Comparison of ENCODE assay signal across 8 mouse cellular contexts in the genomic region with DNA sequence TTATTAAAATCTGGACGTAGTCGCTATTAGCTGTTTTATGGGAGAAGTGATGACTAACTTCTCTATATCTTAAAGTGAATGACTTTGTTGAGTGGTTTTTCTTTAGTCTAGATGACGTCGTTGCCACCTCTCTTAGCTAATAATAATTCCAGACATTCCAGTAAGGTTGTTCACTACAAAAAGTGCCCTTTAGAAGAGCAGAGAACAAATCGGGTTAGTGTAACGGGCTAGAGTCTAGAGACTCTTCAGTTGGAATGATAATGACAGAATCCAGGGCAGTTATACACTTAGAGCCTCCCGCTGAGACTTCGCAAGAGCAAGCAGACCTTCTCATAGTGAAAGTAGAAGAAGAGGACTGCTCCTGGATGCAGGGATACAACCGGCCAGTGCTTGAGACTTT. TPM values are rescaled to one million over a fixed set of nuclear protein-coding genes. Genes with fewer than 3 reads are reported as not detected.
DNase-seq lines count a peak whose midpoint lies in the region; ATAC-seq and TF ChIP-seq lines count a peak whose summit lies in the region.

No protein-coding gene starts in this region.

- peak overlapping the region; percentile 20; the same call in 1 of the 2 replicates for H3K9ac ChIP-seq in hindbrain, embryonic 12.5 days

- H3K27ac ChIP-seq in heart, embryonic 10.5 days, result peak overlapping the region; percentile 89
- no peak overlapping the region for H3K27ac ChIP-seq in hindbrain, embryonic 12.5 days
- H3K27ac ChIP-seq in macrophage, result peak overlapping the region; percentile 54

- H3K4me1 ChIP-seq in heart, embryonic 10.5 days, result peaks cover 23% of the 10 kb centered on the region
- H3K4me1 ChIP-seq in hindbrain, embryonic 12.5 days, result peaks cover 23% of the 10 kb centered on the region

- in situ Hi-C loops in Patski (cut with MboI; ENCODE audit: low pct_unique_long_range_greater_than_20kb), result no loop called here

- H3K79me2 ChIP-seq in macrophage (ENCODE audit: inconsistent target), result peaks cover 25% of the 10 kb centered on the region

- no peak for TF ChIP-seq CTCF in Patski (IDR thresholded peaks at IDR 0.05)

- intact Hi-C loops in heart, postnatal 14 days (cut with DNase I), result loop anchor here (2.0 kb wide), 2 partner anchors 26 to 64 kb away; a partner anchor contains a TSS

- no peak for DNase-seq in heart, embryonic 10.5 days (ENCODE audit: low spot score)
- DNase-seq in heart, postnatal 14 days, result no peak
- DNase-seq in Patski (ENCODE audit: low read depth, low spot score), result peak; percentile 39
- no peak for DNase-seq in adrenal gland, postnatal 10 days

- POLR2A ChIA-PET in Patski (lab: Charles Lee), result interaction anchor here (1.3 to 3.4 kb wide), 3 partner anchors 15 to 27 kb away, joined by 3 to 16 read pairs (median 6); a partner anchor contains a TSS

- no peaks in the 10 kb centered on the region for H3K9me3 ChIP-seq in heart, embryonic 10.5 days
- H3K9me3 ChIP-seq in hindbrain, embryonic 12.5 days (replicated peaks), result no peaks in the 10 kb centered on the region

- H3K36me3 ChIP-seq in heart, embryonic 10.5 days, result peaks cover 26% of the 10 kb centered on the region
- H3K36me3 ChIP-seq in hindbrain, embryonic 12.5 days, result peaks cover 18% of the 10 kb centered on the region
- H3K36me3 ChIP-seq in macrophage (ENCODE audit: inconsistent target), result no peaks in the 10 kb centered on the region

- H3K27me3 ChIP-seq in heart, embryonic 10.5 days (ENCODE audit: insufficient read depth, poor library complexity, severe bottlenecking), result no peaks in the 10 kb centered on the region
- H3K27me3 ChIP-seq in Patski, result no peaks in the 10 kb centered on the region
- H3K27me3 ChIP-seq in hindbrain, embryonic 12.5 days, result no peaks in the 10 kb centered on the region

- WGBS in heart, embryonic 10.5 days, result 11% methylated on average over 9 of the region's 9 CpGs
- 22% methylated on average over 9 of the region's 9 CpGs for WGBS in hindbrain, embryonic 12.5 days
- WGBS in macrophage (ENCODE audit: missing documents), result 20% methylated on average over 9 of the region's 9 CpGs

- peak overlapping the region; percentile 58 for H3K4me2 ChIP-seq in hindbrain, embryonic 12.5 days (replicated peaks)

- peak overlapping the region; percentile 68 for H3K4me3 ChIP-seq in heart, embryonic 10.5 days
- peak overlapping the region; percentile 56 for H3K4me3 ChIP-seq in hindbrain, embryonic 12.5 days
- H3K4me3 ChIP-seq in macrophage (ENCODE audit: inconsistent target), result peak overlapping the region; percentile 71

- ATAC-seq in Patski, result peak; percentile 41
- no peak for ATAC-seq in hindbrain, embryonic 12.5 days (ENCODE audit: low FRiP score)
- ATAC-seq in CD4-positive, CD25-positive, alpha-beta regulatory T cell, adult 4 months, result no peak
- ATAC-seq in monocyte, adult 5-6 weeks (replicated peaks; ENCODE audit: insufficient number of reproducible peaks, low FRiP score, low TSS enrichment, poor library complexity, severe bottlenecking), result no peak

- CTCF ChIA-PET in Patski (lab: Charles Lee), result interaction anchor here (1.0 to 1.8 kb wide), 3 partner anchors 9 to 23 kb away, joined by 3 to 5 read pairs (median 3); no protein-coding TSS in a partner anchor

RNA-seq across cellular contexts. Expression of a gene that starts 0.7 kb away (rescaled TPM):
- 10.9 and 11.8 TPM in 2 replicates for polyA plus RNA-seq in heart, embryonic 10.5 days (2016; fragmentation: Nextera tagmentation; extraction: Ambion mirVana)
- 10 to 100 TPM in 1 of 2 experiments, 1 to 10 TPM in 1; 9.9 to 10.0 TPM for total RNA-seq in heart, postnatal 14 days (2021)
- polyA plus RNA-seq in Patski (2021), result 14.0 TPM
- polyA plus RNA-seq in hindbrain, embryonic 12.5 days (2016; fragmentation: Nextera tagmentation; extraction: Ambion mirVana), result 17.9 and 20.2 TPM in 2 replicates
- 10 to 100 TPM in 9 of 26 experiments, 1 to 10 TPM in 17; 2.4 to 16.3 (median 6.5) TPM for total RNA-seq in macrophage (2018; cell fraction: chromatin; rRNA removed)
- 1 to 10 TPM; 1.1 to 7.1 (median 4.0) TPM for total RNA-seq in macrophage (2018; cell fraction: cytosol; rRNA removed)
- total RNA-seq in macrophage (2018; cell fraction: nucleus; rRNA removed), result 10 to 100 TPM in 4 of 26 experiments, 1 to 10 TPM in 22; 2.4 to 11.5 (median 4.6) TPM
- 4.0 to 4.8 TPM (median 4.2 TPM) in 3 replicates for polyA plus RNA-seq in macrophage (2018)
- 10 to 100 TPM; 12.2 to 12.3 TPM for total RNA-seq in adrenal gland, postnatal 10 days (2021)
- 10 to 100 TPM in 1 of 2 experiments, 1 to 10 TPM in 1; 7.5 to 13.7 TPM for polyA plus RNA-seq in CD4-positive, CD25-positive, alpha-beta regulatory T cell, adult 4 months (2017; shearing (Covaris generic))
- total RNA-seq in monocyte, adult 5-6 weeks (2017), result 6.5 to 10.6 TPM (median 9.0 TPM) in 3 replicates

RNA-seq across cellular contexts. Expression of a gene that starts 3.4 kb away (rescaled TPM):
- 6.1 TPM in 2 replicates for polyA plus RNA-seq in heart, embryonic 10.5 days (2016; fragmentation: Nextera tagmentation; extraction: Ambion mirVana)
- 1 to 10 TPM; 6.3 to 6.6 TPM for total RNA-seq in heart, postnatal 14 days (2021)
- polyA plus RNA-seq in Patski (2021), result 11.6 TPM
- 10.5 and 11.3 TPM in 2 replicates for polyA plus RNA-seq in hindbrain, embryonic 12.5 days (2016; fragmentation: Nextera tagmentation; extraction: Ambion mirVana)
- 10 to 100 TPM in 6 of 26 experiments, 1 to 10 TPM in 20; 1.7 to 19.7 (median 4.7) TPM for total RNA-seq in macrophage (2018; cell fraction: chromatin; rRNA removed)
- 1 to 10 TPM in 25 of 26 experiments, under 1 TPM in 1; 0.66 to 9.6 (median 4.9) TPM for total RNA-seq in macrophage (2018; cell fraction: cytosol; rRNA removed)
- 10 to 100 TPM in 3 of 26 experiments, 1 to 10 TPM in 23; 1.3 to 15.5 (median 3.3) TPM for total RNA-seq in macrophage (2018; cell fraction: nucleus; rRNA removed)
- polyA plus RNA-seq in macrophage (2018), result 5.3 to 8.3 TPM (median 7.4 TPM) in 3 replicates
- total RNA-seq in adrenal gland, postnatal 10 days (2021), result 1 to 10 TPM; 7.1 to 9.8 TPM
- polyA plus RNA-seq in CD4-positive, CD25-positive, alpha-beta regulatory T cell, adult 4 months (2017; shearing (Covaris generic)), result 10 to 100 TPM; 19.0 to 30.4 TPM
- total RNA-seq in monocyte, adult 5-6 weeks (2017), result 44.2 to 69.7 TPM (median 65.2 TPM) in 3 replicates

RNA-seq across cellular contexts. Expression of a gene that starts 13.2 kb away (rescaled TPM):
- polyA plus RNA-seq in heart, embryonic 10.5 days (2016; fragmentation: Nextera tagmentation; extraction: Ambion mirVana), result 717 and 837 TPM in 2 replicates
- total RNA-seq in heart, postnatal 14 days (2021), result 100 to 1,000 TPM; 871 to 935 TPM
- polyA plus RNA-seq in Patski (2021), result 581 TPM
- polyA plus RNA-seq in hindbrain, embryonic 12.5 days (2016; fragmentation: Nextera tagmentation; extraction: Ambion mirVana), result 476 and 529 TPM in 2 replicates
- 10 to 100 TPM in 24 of 26 experiments, 1 to 10 TPM in 2; 6.7 to 44.9 (median 20.2) TPM for total RNA-seq in macrophage (2018; cell fraction: chromatin; rRNA removed)
- total RNA-seq in macrophage (2018; cell fraction: cytosol; rRNA removed), result 100 to 1,000 TPM; 155 to 212 (median 175) TPM
- 10 to 100 TPM; 15.8 to 53.5 (median 31.2) TPM for total RNA-seq in macrophage (2018; cell fraction: nucleus; rRNA removed)
- 102 to 214 TPM (median 189 TPM) in 3 replicates for polyA plus RNA-seq in macrophage (2018)
- total RNA-seq in adrenal gland, postnatal 10 days (2021), result 100 to 1,000 TPM; 810 to 842 TPM
- polyA plus RNA-seq in CD4-positive, CD25-positive, alpha-beta regulatory T cell, adult 4 months (2017; shearing (Covaris generic)), result 100 to 1,000 TPM; 320 to 390 TPM
- 94.3 to 131 TPM (median 97.4 TPM) in 3 replicates for total RNA-seq in monocyte, adult 5-6 weeks (2017)

RNA-seq across cellular contexts. Expression of a gene that starts 26.5 kb away (rescaled TPM):
- polyA plus RNA-seq in heart, embryonic 10.5 days (2016; fragmentation: Nextera tagmentation; extraction: Ambion mirVana), result 32.5 and 38.0 TPM in 2 replicates
- total RNA-seq in heart, postnatal 14 days (2021), result 10 to 100 TPM; 28.3 to 31.9 TPM
- polyA plus RNA-seq in Patski (2021) (52.8 TPM), macrophage (2018) (34.3 to 40.2 TPM (median 37.0 TPM) in 3 replicates)
- polyA plus RNA-seq in hindbrain, embryonic 12.5 days (2016; fragmentation: Nextera tagmentation; extraction: Ambion mirVana), result 43.6 and 45.9 TPM in 2 replicates
- total RNA-seq in macrophage (2018; cell fraction: chromatin; rRNA removed), result 100 to 1,000 TPM in 23 of 26 experiments, 10 to 100 TPM in 3; 82.8 to 262 (median 161) TPM
- 10 to 100 TPM; 32.7 to 62.9 (median 47.7) TPM for total RNA-seq in macrophage (2018; cell fraction: cytosol; rRNA removed)
- total RNA-seq in macrophage (2018; cell fraction: nucleus; rRNA removed), result 100 to 1,000 TPM in 17 of 26 experiments, 10 to 100 TPM in 9; 59.9 to 193 (median 122) TPM
- 10 to 100 TPM; 41.1 to 48.9 TPM for total RNA-seq in adrenal gland, postnatal 10 days (2021)
- 10 to 100 TPM; 60.1 to 68.9 TPM for polyA plus RNA-seq in CD4-positive, CD25-positive, alpha-beta regulatory T cell, adult 4 months (2017; shearing (Covaris generic))
- total RNA-seq in monocyte, adult 5-6 weeks (2017), result 54.6 to 56.2 TPM (median 55.3 TPM) in 3 replicates

RNA-seq across cellular contexts. Expression of a gene that starts 38.0 kb away (rescaled TPM):
- polyA plus RNA-seq in heart, embryonic 10.5 days (2016; fragmentation: Nextera tagmentation; extraction: Ambion mirVana), result 38.8 and 53.3 TPM in 2 replicates
- total RNA-seq in heart, postnatal 14 days (2021), result 10 to 100 TPM; 10.3 to 12.4 TPM
- polyA plus RNA-seq in Patski (2021), result 33.9 TPM
- 58.1 and 58.4 TPM in 2 replicates for polyA plus RNA-seq in hindbrain, embryonic 12.5 days (2016; fragmentation: Nextera tagmentation; extraction: Ambion mirVana)
- 10 to 100 TPM; 19.8 to 46.4 (median 32.9) TPM for total RNA-seq in macrophage (2018; cell fraction: chromatin; rRNA removed)
- 10 to 100 TPM in 21 of 26 experiments, 1 to 10 TPM in 5; 6.8 to 17.3 (median 13.1) TPM for total RNA-seq in macrophage (2018; cell fraction: cytosol; rRNA removed)
- 10 to 100 TPM; 13.5 to 45.2 (median 27.0) TPM for total RNA-seq in macrophage (2018; cell fraction: nucleus; rRNA removed)
- polyA plus RNA-seq in macrophage (2018), result 12.2 to 17.6 TPM (median 16.5 TPM) in 3 replicates
- total RNA-seq in adrenal gland, postnatal 10 days (2021), result 10 to 100 TPM; 20.2 to 22.7 TPM
- polyA plus RNA-seq in CD4-positive, CD25-positive, alpha-beta regulatory T cell, adult 4 months (2017; shearing (Covaris generic)), result 10 to 100 TPM; 15.6 to 19.6 TPM
- total RNA-seq in monocyte, adult 5-6 weeks (2017), result 24.9 to 38.9 TPM (median 31.3 TPM) in 3 replicates
